ENCODE assay signal across 8 mouse cellular contexts in the genomic region with DNA sequence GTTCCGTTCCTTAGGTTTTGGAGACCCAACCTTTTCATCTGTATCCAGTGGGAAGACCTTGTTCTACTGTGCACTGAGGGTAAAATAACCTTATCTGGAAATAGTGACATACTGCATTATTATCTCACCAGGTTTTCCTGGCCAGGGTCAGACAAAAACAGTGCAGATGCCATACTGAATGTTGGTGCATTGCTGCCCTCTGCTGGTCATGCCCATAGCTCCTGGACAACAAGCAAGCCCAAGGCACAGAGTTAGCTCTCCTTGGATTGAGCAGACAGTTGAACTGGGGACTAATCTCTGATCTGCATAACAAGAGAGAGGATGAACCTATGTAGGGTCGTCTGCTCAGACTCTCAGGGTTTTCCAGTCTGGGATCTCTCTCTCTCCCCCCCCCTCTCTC. TPM values are rescaled to one million over a fixed set of nuclear protein-coding genes. Genes with fewer than 3 reads are reported as not detected.
DNase-seq lines count a peak whose midpoint lies in the region; ATAC-seq and TF ChIP-seq lines count a peak whose summit lies in the region.

No protein-coding gene starts in this region.

- no peaks in the 10 kb centered on the region for H3K9me3 ChIP-seq in E14TG2a.4 (ENCODE audit: low read length)
- no peaks in the 10 kb centered on the region for H3K9me3 ChIP-seq in forebrain, embryonic 12.5 days
- H3K9me3 ChIP-seq in liver, embryonic 16.5 days (replicated peaks; ENCODE audit: control insufficient read depth, low read length), result no peaks in the 10 kb centered on the region
- no peaks in the 10 kb centered on the region for H3K9me3 ChIP-seq in neural tube, embryonic 14.5 days (ENCODE audit: control insufficient read depth, low read length)

- ATAC-seq in forebrain, embryonic 12.5 days (ENCODE audit: low FRiP score), result peak; percentile 63; the same call in 1 of the 2 replicates
- 0 out of 2 replicates have a peak, but pooled peaks have one; percentile 27 for ATAC-seq in liver, embryonic 16.5 days (ENCODE audit: low read depth)
- 0 out of 2 replicates have a peak, but pooled peaks have one; percentile 38 for ATAC-seq in neural tube, embryonic 14.5 days (ENCODE audit: low read depth)

- H3K27me3 ChIP-seq in E14TG2a.4 (ENCODE audit: insufficient read depth, low read length), result no peaks in the 10 kb centered on the region
- H3K27me3 ChIP-seq in forebrain, embryonic 12.5 days, result no peaks in the 10 kb centered on the region
- no peaks in the 10 kb centered on the region for H3K27me3 ChIP-seq in liver, embryonic 16.5 days (ENCODE audit: control insufficient read depth, insufficient read depth, low read depth, low read length)
- H3K27me3 ChIP-seq in neural tube, embryonic 14.5 days (ENCODE audit: control insufficient read depth, insufficient read depth, low read length), result no peaks in the 10 kb centered on the region
- no peaks in the 10 kb centered on the region for H3K27me3 ChIP-seq in testis, adult 2 months (ENCODE audit: control insufficient read depth, insufficient read depth, low read length)

- H3K4me2 ChIP-seq in forebrain, embryonic 12.5 days, result no peak overlapping the region
- H3K4me2 ChIP-seq in liver, embryonic 16.5 days (ENCODE audit: low read depth, low read length), result no peak overlapping the region
- H3K4me2 ChIP-seq in neural tube, embryonic 14.5 days (ENCODE audit: low read depth, low read length), result no peak overlapping the region

- peaks cover 53% of the 10 kb centered on the region for H3K4me1 ChIP-seq in E14TG2a.4 (replicated peaks; ENCODE audit: low read depth, low read length)
- no peaks in the 10 kb centered on the region for H3K4me1 ChIP-seq in forebrain, embryonic 12.5 days
- peaks cover 3% of the 10 kb centered on the region; the same call in 1 of the 2 replicates for H3K4me1 ChIP-seq in liver, embryonic 16.5 days (ENCODE audit: control insufficient read depth, low read depth, low read length)
- no peaks in the 10 kb centered on the region for H3K4me1 ChIP-seq in neural tube, embryonic 14.5 days (ENCODE audit: control insufficient read depth, insufficient read depth, low read length)
- peaks cover 16% of the 10 kb centered on the region for H3K4me1 ChIP-seq in testis, adult 2 months (ENCODE audit: control insufficient read depth, insufficient read depth, low read length)

- peak; percentile 86 for DNase-seq in c-Kit-positive CD71-negative TER-119-negative erythroid progenitor cells, embryonic 14.5 days (ENCODE audit: low read depth)
- DNase-seq in heart, postnatal 10 days, result peak; percentile 94 to 97
- DNase-seq in kidney, postnatal 36 days, result peak; percentile 89 to 97

- no peak overlapping the region for H3K9ac ChIP-seq in forebrain, embryonic 12.5 days
- no peak overlapping the region for H3K9ac ChIP-seq in liver, embryonic 16.5 days (ENCODE audit: low read depth, low read length)
- H3K9ac ChIP-seq in neural tube, embryonic 14.5 days (replicated peaks; ENCODE audit: low read depth, low read length), result no peak overlapping the region

- H3K36me3 ChIP-seq in E14TG2a.4 (ENCODE audit: insufficient read depth, low read length), result no peaks in the 10 kb centered on the region
- H3K36me3 ChIP-seq in forebrain, embryonic 12.5 days (replicated peaks), result no peaks in the 10 kb centered on the region
- H3K36me3 ChIP-seq in liver, embryonic 16.5 days (ENCODE audit: control insufficient read depth, insufficient read depth), result no peaks in the 10 kb centered on the region
- no peaks in the 10 kb centered on the region for H3K36me3 ChIP-seq in neural tube, embryonic 14.5 days (ENCODE audit: control insufficient read depth, insufficient read depth, low read length)
- H3K36me3 ChIP-seq in testis, adult 2 months (ENCODE audit: control insufficient read depth, insufficient read depth, low read length), result no peaks in the 10 kb centered on the region

- intact Hi-C loops in heart, postnatal 10 days (cut with DNase I), result loop anchor here (5.0 kb wide), 2 partner anchors 205 to 225 kb away; a partner anchor contains a TSS

- no peak overlapping the region for H3K4me3 ChIP-seq in E14TG2a.4 (replicated peaks; ENCODE audit: low read length)
- H3K4me3 ChIP-seq in forebrain, embryonic 12.5 days (replicated peaks), result no peak overlapping the region
- H3K4me3 ChIP-seq in liver, embryonic 16.5 days (ENCODE audit: low read depth, low read length), result no peak overlapping the region
- H3K4me3 ChIP-seq in neural tube, embryonic 14.5 days (ENCODE audit: low read depth, low read length), result no peak overlapping the region
- H3K4me3 ChIP-seq in testis, adult 2 months (ENCODE audit: control insufficient read depth, low read depth, low read length), result no peak overlapping the region

- peak; percentile 77 for TF ChIP-seq CTCF in E14TG2a.4 (conservative IDR thresholded peaks at IDR 0.05; ENCODE audit: low read length)
- peak; percentile 84; the same call in 1 of the 2 replicates for TF ChIP-seq CTCF in testis, adult 2 months (IDR thresholded peaks at IDR 0.05; ENCODE audit: control insufficient read depth, insufficient read depth, insufficient replicate concordance, low read depth, low read length)

- WGBS in forebrain, embryonic 12.5 days, result 39% methylated on average over 2 of the region's 2 CpGs
- WGBS in liver, embryonic 16.5 days (ENCODE audit: insufficient replicate concordance), result 40% methylated on average over 2 of the region's 2 CpGs
- 44% methylated on average over 2 of the region's 2 CpGs for WGBS in neural tube, embryonic 14.5 days

- H3K27ac ChIP-seq in forebrain, embryonic 12.5 days, result no peak overlapping the region
- H3K27ac ChIP-seq in liver, embryonic 16.5 days (ENCODE audit: low read length), result no peak overlapping the region
- H3K27ac ChIP-seq in neural tube, embryonic 14.5 days (ENCODE audit: low read depth, low read length), result no peak overlapping the region
- no peak overlapping the region for H3K27ac ChIP-seq in testis, adult 2 months (ENCODE audit: control insufficient read depth, insufficient read depth, low read depth, low read length)

- no peak for TF ChIP-seq POLR2A in testis, adult 2 months (IDR thresholded peaks at IDR 0.05; ENCODE audit: control insufficient read depth, low read depth, low read length)

RNA-seq across cellular contexts. Expression of a gene that starts 12.9 kb away (rescaled TPM):
- 54.7 and 55.6 TPM in 2 replicates for polyA plus RNA-seq in forebrain, embryonic 12.5 days (2016; fragmentation: Nextera tagmentation; extraction: Ambion mirVana)
- 10 to 100 TPM; 51.7 to 53.1 TPM for total RNA-seq in heart, postnatal 10 days (2021)
- 1.9 and 2.2 TPM in 2 replicates for polyA plus RNA-seq in liver, embryonic 16.5 days (2015; fragmentation: Nextera tagmentation; extraction: Ambion mirVana)
- 55.4 and 68.6 TPM in 2 replicates for polyA plus RNA-seq in neural tube, embryonic 14.5 days (2014; fragmentation: Nextera tagmentation; extraction: Ambion mirVana)
- 21.6 and 30.8 TPM in 2 replicates for polyA plus RNA-seq in testis, adult 2 months (2012; rRNA removed)

RNA-seq across cellular contexts. Expression of a gene that starts 16.5 kb away (rescaled TPM):
- polyA plus RNA-seq in forebrain, embryonic 12.5 days (2016; fragmentation: Nextera tagmentation; extraction: Ambion mirVana), result 0.77 and 0.90 TPM in 2 replicates
- total RNA-seq in heart, postnatal 10 days (2021), result 1 to 10 TPM; 3.5 to 5.2 TPM
- polyA plus RNA-seq in liver, embryonic 16.5 days (2015; fragmentation: Nextera tagmentation; extraction: Ambion mirVana), result 1.3 and 1.6 TPM in 2 replicates
- polyA plus RNA-seq in neural tube, embryonic 14.5 days (2014; fragmentation: Nextera tagmentation; extraction: Ambion mirVana), result 3.2 and 5.3 TPM in 2 replicates
- polyA plus RNA-seq in testis, adult 2 months (2012; rRNA removed), result 5.0 and 6.7 TPM in 2 replicates
